Mouse (Mus musculus): Measurements from ENCODE around the gene Aes. TPM values are rescaled to one million over a fixed set of nuclear protein-coding genes. Genes with fewer than 3 reads are reported as not detected.

The Aes gene
- total RNA-seq, 2 experiments from 2014 or later: 821 to 843 TPM

GRCm38 (mm10) chr10:81598871-81599270 lies 39.6 kb downstream of the Aes start:
- no peak for DNase-seq

- no peak for DNase-seq
Measured at GRCm38 (mm10) chr10:81599630-81600029, 40.3 kb downstream of the Aes start.

GRCm38 (mm10) chr10:81600096-81600495 lies 40.8 kb downstream of the Aes start:
- DNase-seq: no peak

GRCm38 (mm10) chr10:81600738-81601203 lies 41.5 kb downstream of the Aes start, which contains the start of gene Tle6:
Gene Tle6 (minus strand): TSS chr10:81601073.
- DNase-seq: peak; percentile 98

- no peak for DNase-seq
Measured at GRCm38 (mm10) chr10:81601396-81601905, 42.2 kb downstream of the Aes start.

- DNase-seq: peak; percentile 34
Measured at GRCm38 (mm10) chr10:81602741-81603151, 43.5 kb downstream of the Aes start.

- no peak for DNase-seq
Measured at GRCm38 (mm10) chr10:81604019-81604967, 45.0 kb downstream of the Aes start.

- DNase-seq: peak; percentile 93
Measured at GRCm38 (mm10) chr10:81604968-81605665, 45.8 kb downstream of the Aes start.

GRCm38 (mm10) chr10:81605666-81605973 lies 46.3 kb downstream of the Aes start:
- no peak for DNase-seq

GRCm38 (mm10) chr10:81605974-81606751 lies 46.9 kb downstream of the Aes start, which contains the start of gene BC025920:
Gene BC025920 (plus strand): TSS chr10:81606270.
- DNase-seq: peak; percentile 95

GRCm38 (mm10) chr10:81608308-81608707 lies 49.0 kb downstream of the Aes start:
- DNase-seq: no peak

- no peak for DNase-seq
Measured at GRCm38 (mm10) chr10:81612779-81613178, 53.5 kb downstream of the Aes start.

- no peak for DNase-seq
Measured at GRCm38 (mm10) chr10:81615486-81615885, 56.2 kb downstream of the Aes start.

Other genes with a start within 250 kb of the Aes start
- 10 to 100 TPM; 20.7 to 21.0 TPM for gene Cactin, start 238.4 kb upstream of the Aes start, total RNA-seq (2021)
- gene Tbxa2r, start 230.8 kb upstream of the Aes start, total RNA-seq (2021): 1 to 10 TPM; 5.5 to 5.6 TPM
- 1 to 10 TPM; 2.2 to 3.3 TPM for gene Gipc3, start 216.2 kb upstream of the Aes start, total RNA-seq (2021)
- gene Hmg20b, start 209.0 kb upstream of the Aes start, total RNA-seq (2021): 100 to 1,000 TPM; 107 to 113 TPM
- 10 to 100 TPM; 12.1 to 13.5 TPM for gene Mfsd12, start 202.0 kb upstream of the Aes start, total RNA-seq (2021)
- 1 to 10 TPM in 1 of 2 experiments, under 1 TPM in 1; 0.63 to 2.0 TPM for gene 4930404N11Rik, start 193.7 kb upstream of the Aes start, total RNA-seq (2021)
- 10 to 100 TPM; 55.4 to 56.8 TPM for gene Fzr1, start 181.0 kb upstream of the Aes start, total RNA-seq (2021)
- gene Dohh, start 175.1 kb upstream of the Aes start, total RNA-seq (2021): 10 to 100 TPM; 52.9 to 55.9 TPM
- under 1 TPM; 0.55 to 0.70 TPM for gene Gm48551, start 175.0 kb upstream of the Aes start, total RNA-seq (2021)
- gene Gm48552, start 170.5 kb upstream of the Aes start, total RNA-seq (2021): under 1 TPM; 0.72 to 0.98 TPM
- gene Smim24, start 166.4 kb upstream of the Aes start, total RNA-seq (2021): 1 to 10 TPM; 1.9 to 2.4 TPM
- 100 to 1,000 TPM; 125 to 130 TPM for gene Nfic, start 103.9 kb upstream of the Aes start, total RNA-seq (2021)
- gene Celf5, start 76.8 kb upstream of the Aes start, total RNA-seq (2021): under 1 TPM; 0.09 to 0.33 TPM
- 10 to 100 TPM; 57.1 to 62.3 TPM for gene Ncln, start 63.1 kb upstream of the Aes start, total RNA-seq (2021)
- gene S1pr4, start 59.4 kb upstream of the Aes start, total RNA-seq (2021): under 1 TPM; 0.50 to 0.57 TPM
- gene Gna15, start 35.3 kb upstream of the Aes start, total RNA-seq (2021): under 1 TPM; 0.48 to 0.56 TPM
- 10 to 100 TPM; 58.5 to 62.7 TPM for gene Gna11, start 14.3 kb upstream of the Aes start, total RNA-seq (2021)
- 10 to 100 TPM; 15.3 to 17.1 TPM for gene Tle2, start 15.1 kb downstream of the Aes start, total RNA-seq (2021)
- 10 to 100 TPM in 1 of 2 experiments, 1 to 10 TPM in 1; 7.2 to 10.6 TPM for gene Tle6, start 41.6 kb downstream of the Aes start, total RNA-seq (2021)
- gene BC025920, start 46.8 kb downstream of the Aes start, total RNA-seq (2021): 1 to 10 TPM; 1.2 to 1.3 TPM
- gene Sirt6, start 68.3 kb downstream of the Aes start, total RNA-seq (2021): 10 to 100 TPM; 16.8 to 17.0 TPM
- gene Ankrd24, start 69.1 kb downstream of the Aes start, total RNA-seq (2021): 10 to 100 TPM; 14.5 to 16.0 TPM
- 1 to 10 TPM; 2.9 to 3.5 TPM for gene Gm10778, start 89.6 kb downstream of the Aes start, total RNA-seq (2021)
- gene Zfp433, start 145.3 kb downstream of the Aes start, total RNA-seq (2021): 1 to 10 TPM; 8.5 to 9.2 TPM
- gene Gm3055, start 211.7 kb downstream of the Aes start, total RNA-seq (2021): 1 to 10 TPM; 3.7 to 4.3 TPM